Mouse (Mus musculus) MEL (cell line): ENCODE data around the gene Bag6. TPM values are rescaled to one million over a fixed set of nuclear protein-coding genes. Genes with fewer than 3 reads are reported as not detected.

Experiments
- DNase-seq: peaks from one replicate; pipeline ENCODE4 v3.0.0; 2011; ENCODE audit warnings: low read depth, low spot score
- H3K27ac ChIP-seq: 2 replicates; pipeline ENCODE4 v1.5.1; 2012; ENCODE audit warnings: low read depth, mild to moderate bottlenecking, control low read depth, low read length, moderate library complexity; ENCODE audit not compliant: control insufficient read depth
- H3K27me3 ChIP-seq, 2 experiments: fragments of 150-350 bp in 1 of 2; sonication (generic) in 1 of 2; 2 replicates each; pipeline ENCODE4 v1.6.1; 2012; ENCODE audit warnings: low read length in 2 of 2, mild to moderate bottlenecking in 2 of 2, improper control_type of control experiment in 1 of 2, moderate library complexity in 1 of 2; ENCODE audit not compliant: insufficient read depth in 2 of 2, control insufficient read depth in 1 of 2
- H3K36me3 ChIP-seq, 2 experiments: 2 replicates each; pipeline ENCODE4 v1.6.1; 2012 to 2014; ENCODE audit warnings: low read length in 2 of 2, improper control_type of control experiment in 1 of 2, inconsistent platforms in 1 of 2, mild to moderate bottlenecking in 1 of 2; ENCODE audit not compliant: insufficient read depth in 2 of 2, control insufficient read depth in 1 of 2
- H3K4me1 ChIP-seq, 2 experiments: fragments of 150-350 bp in 1 of 2; sonication (generic) in 1 of 2; 2 replicates each; pipeline ENCODE4 v1.6.1; 2012; ENCODE audit warnings: low read length in 2 of 2, improper control_type of control experiment in 1 of 2, mild to moderate bottlenecking in 1 of 2; ENCODE audit not compliant: insufficient read depth in 2 of 2, control insufficient read depth in 1 of 2
- H3K4me3 ChIP-seq, 2 experiments: fragments of 150-350 bp in 1 of 2; sonication (generic) in 1 of 2; 2 replicates each; pipeline ENCODE4 v1.5.1; 2012; ENCODE audit warnings: low read depth in 2 of 2, low read length in 2 of 2, mild to moderate bottlenecking in 2 of 2, moderate library complexity in 2 of 2, control low read depth in 1 of 2, improper control_type of control experiment in 1 of 2; ENCODE audit not compliant: control insufficient read depth in 1 of 2, insufficient read depth in 1 of 2
- H3K79me2 ChIP-seq: 2 replicates; pipeline ENCODE4 v1.6.1; 2012; ENCODE audit warnings: mild to moderate bottlenecking, low read length, moderate library complexity; ENCODE audit not compliant: control insufficient read depth, poor library complexity, insufficient read depth
- H3K9ac ChIP-seq: 2 replicates; pipeline ENCODE4 v1.6.1; 2012; ENCODE audit warnings: low read depth, mild to moderate bottlenecking, control low read depth, low read length, moderate library complexity; ENCODE audit not compliant: control insufficient read depth, poor library complexity, severe bottlenecking
- H3K9me3 ChIP-seq: fragments of 150-350 bp; sonication (generic); replicated peaks from 2 replicates; pipeline ENCODE4 v1.6.1; 2012; ENCODE audit warnings: mild to moderate bottlenecking, low read length, improper control_type of control experiment, moderate library complexity; ENCODE audit not compliant: insufficient read depth
- BHLHE40 ChIP-seq: IDR thresholded peaks from 2 replicates; pipeline ENCODE4 v1.6.1; 2012; ENCODE audit warnings: low read depth, mild to moderate bottlenecking, inconsistent platforms, low read length, improper control_type of control experiment, borderline replicate concordance
- CHD1 ChIP-seq: IDR thresholded peaks from 2 replicates; pipeline ENCODE4 v1.6.1; 2012; ENCODE audit warnings: low read depth, mild to moderate bottlenecking, inconsistent platforms, low read length, improper control_type of control experiment
- CHD2 ChIP-seq: IDR thresholded peaks from 2 replicates; pipeline ENCODE4 v1.6.1; 2011; ENCODE audit warnings: low read length, improper control_type of control experiment
- CTCF ChIP-seq, 3 experiments: IDR thresholded peaks in 2 of 3; conservative IDR thresholded peaks in 1 of 3; 2 replicates each; pipeline ENCODE4 v1.5.1; 2011 to 2012; ENCODE audit warnings: low read length in 3 of 3, low read depth in 2 of 3, mild to moderate bottlenecking in 2 of 3, improper control_type of control experiment in 1 of 3, inconsistent platforms in 1 of 3, mixed read lengths in 1 of 3, moderate library complexity in 1 of 3; ENCODE audit not compliant: control insufficient read depth in 1 of 3, insufficient read depth in 1 of 3, poor library complexity in 1 of 3, severe bottlenecking in 1 of 3
- EP300 ChIP-seq, 2 experiments: IDR thresholded peaks; 2 replicates each; pipeline ENCODE4 v1.6.1; 2011; ENCODE audit warnings: improper control_type of control experiment in 2 of 2, low read length in 2 of 2, low read depth in 1 of 2, mild to moderate bottlenecking in 1 of 2
- ETS1 ChIP-seq: IDR thresholded peaks from 2 replicates; pipeline ENCODE4 v1.6.1; 2012; ENCODE audit warnings: low read depth, mild to moderate bottlenecking, inconsistent platforms, low read length, improper control_type of control experiment, moderate library complexity
- GATA1 ChIP-seq: IDR thresholded peaks from 2 replicates; pipeline ENCODE4 v1.6.1; 2011; ENCODE audit warnings: low read depth, low read length, improper control_type of control experiment
- HCFC1 ChIP-seq: IDR thresholded peaks from 2 replicates; pipeline ENCODE4 v1.6.1; 2012; ENCODE audit warnings: low read depth, mild to moderate bottlenecking, inconsistent platforms, low read length, improper control_type of control experiment, moderate library complexity
- JUND ChIP-seq: IDR thresholded peaks from 2 replicates; pipeline ENCODE4 v1.6.1; 2011; ENCODE audit warnings: low read depth, mild to moderate bottlenecking, improper control_type of control experiment, low read length
- KAT2A ChIP-seq: conservative IDR thresholded peaks from 2 replicates; pipeline ENCODE4 v1.6.1; 2012; ENCODE audit warnings: low read depth, low read length, improper control_type of control experiment, inconsistent platforms
- MAFK ChIP-seq: IDR thresholded peaks from 2 replicates; pipeline ENCODE4 v1.6.1; 2011; ENCODE audit warnings: low read depth, mild to moderate bottlenecking, low read length, improper control_type of control experiment, borderline replicate concordance
- MAZ ChIP-seq: IDR thresholded peaks from 2 replicates; pipeline ENCODE4 v1.6.1; 2012; ENCODE audit warnings: low read depth, mild to moderate bottlenecking, inconsistent platforms, low read length, improper control_type of control experiment
- MEF2A ChIP-seq: IDR thresholded peaks from 2 replicates; pipeline ENCODE4 v1.6.1; 2014; ENCODE audit warnings: low read depth, mild to moderate bottlenecking, inconsistent platforms, low read length, improper control_type of control experiment; ENCODE audit not compliant: poor library complexity, insufficient replicate concordance, severe bottlenecking; ENCODE audit errors: extremely low read depth
- MXI1 ChIP-seq: IDR thresholded peaks from 2 replicates; pipeline ENCODE4 v1.6.1; 2011; ENCODE audit warnings: mild to moderate bottlenecking, low read depth, low read length, improper control_type of control experiment
- MYB ChIP-seq: IDR thresholded peaks from 2 replicates; pipeline ENCODE4 v1.6.1; 2011; ENCODE audit warnings: mild to moderate bottlenecking, low read depth, low read length, improper control_type of control experiment
- MYC ChIP-seq: IDR thresholded peaks from 2 replicates; pipeline ENCODE4 v1.6.1; 2011; ENCODE audit warnings: low read depth, mild to moderate bottlenecking, low read length, improper control_type of control experiment, moderate library complexity
- NELFE ChIP-seq: IDR thresholded peaks from 2 replicates; pipeline ENCODE4 v1.6.1; 2011; ENCODE audit warnings: low read depth, low read length, improper control_type of control experiment
- NRF1 ChIP-seq: IDR thresholded peaks from 2 replicates; pipeline ENCODE4 v1.6.1; 2014; ENCODE audit warnings: low read depth, mild to moderate bottlenecking, inconsistent platforms, low read length, improper control_type of control experiment, moderate library complexity; ENCODE audit not compliant: poor library complexity, insufficient read depth, severe bottlenecking
- POLR2A ChIP-seq, 2 experiments: IDR thresholded peaks; 2 replicates each; pipeline ENCODE4 v1.6.1; 2011 to 2012; ENCODE audit warnings: low read length in 2 of 2, mild to moderate bottlenecking in 2 of 2, control low read depth in 1 of 2, improper control_type of control experiment in 1 of 2, low read depth in 1 of 2, moderate library complexity in 1 of 2; ENCODE audit not compliant: control insufficient read depth in 1 of 2, insufficient read depth in 1 of 2, poor library complexity in 1 of 2
- POLR2AphosphoS5 ChIP-seq: IDR thresholded peaks from 2 replicates; pipeline ENCODE4 v1.6.1; 2012; ENCODE audit warnings: low read depth, borderline replicate concordance, mild to moderate bottlenecking, inconsistent platforms, low read length, moderate library complexity, mixed read lengths
- RCOR1 ChIP-seq: IDR thresholded peaks from 2 replicates; pipeline ENCODE4 v1.6.1; 2012; ENCODE audit warnings: low read depth, mild to moderate bottlenecking, inconsistent platforms, low read length, improper control_type of control experiment
- SIN3A ChIP-seq: IDR thresholded peaks from 2 replicates; pipeline ENCODE4 v1.6.1; 2012; ENCODE audit warnings: low read length, improper control_type of control experiment, inconsistent platforms
- SMC3 ChIP-seq: IDR thresholded peaks from 2 replicates; pipeline ENCODE4 v1.6.1; 2011; ENCODE audit warnings: low read depth, low read length, improper control_type of control experiment
- TBP ChIP-seq: IDR thresholded peaks from 2 replicates; pipeline ENCODE4 v1.8.0; 2011; ENCODE audit warnings: low read depth, low read length, improper control_type of control experiment
- UBTF ChIP-seq: IDR thresholded peaks from 2 replicates; pipeline ENCODE4 v1.6.1; 2012; ENCODE audit warnings: low read depth, mild to moderate bottlenecking, inconsistent platforms, low read length, improper control_type of control experiment, moderate library complexity, borderline replicate concordance; ENCODE audit not compliant: insufficient read depth
- USF2 ChIP-seq, 2 experiments: IDR thresholded peaks; 2 replicates each; pipeline ENCODE4 v1.6.1; 2011 to 2012; ENCODE audit warnings: improper control_type of control experiment in 2 of 2, low read length in 2 of 2, borderline replicate concordance in 1 of 2, inconsistent platforms in 1 of 2, low read depth in 1 of 2, mild to moderate bottlenecking in 1 of 2; ENCODE audit not compliant: insufficient read depth in 1 of 2
- ZKSCAN1 ChIP-seq: IDR thresholded peaks from 2 replicates; pipeline ENCODE4 v1.6.1; 2012; ENCODE audit warnings: low read depth, mild to moderate bottlenecking, inconsistent platforms, low read length, improper control_type of control experiment, moderate library complexity
- ZMIZ1 ChIP-seq: IDR thresholded peaks from 2 replicates; pipeline ENCODE4 v1.6.1; 2012; ENCODE audit warnings: low read depth, mild to moderate bottlenecking, inconsistent platforms, low read length, improper control_type of control experiment, moderate library complexity
- ZNF384 ChIP-seq: IDR thresholded peaks from 2 replicates; pipeline ENCODE4 v1.6.1; 2012; ENCODE audit warnings: low read depth, mild to moderate bottlenecking, inconsistent platforms, low read length, improper control_type of control experiment
- polyA plus RNA-seq, 2 experiments: library from polyadenylated mRNA; stranded (reverse) in 1 of 2; unstranded in 1 of 2; fragments of >175 nt in 1 of 2; fragments of >200 nt in 1 of 2; gene quantifications; 2 replicates each; pipeline versions ENCODE4 v1.2.1 to v1.2.4; 2012; ENCODE audit warnings: low replicate concordance in 2 of 2, low read depth in 1 of 2; ENCODE audit not compliant: insufficient read length in 2 of 2, insufficient read depth in 1 of 2, missing spikeins in 1 of 2
- total RNA-seq: library from RNA; depleted of rRNA; stranded (reverse); fragments of 300-350 nt; gene quantifications from 2 replicates; pipeline ENCODE4 v1.2.3, GENCODE M21; 2012

The Bag6 gene
- total and polyA plus RNA-seq, 3 experiments: 102 to 283 TPM; not detected in 1

- H3K4me3 ChIP-seq: no peak overlapping the region
- H3K79me2 ChIP-seq: peaks cover 22% of the 10 kb centered on the region
- H3K36me3 ChIP-seq: peaks cover under 1 to 15% of the 10 kb centered on the region in 2 experiments; a peak in 2 of 4 replicates
- no peak for DNase-seq
- peaks cover 5 to 15% of the 10 kb centered on the region in 2 experiments; a peak in 3 of 4 replicates for H3K4me1 ChIP-seq
- no peak overlapping the region for H3K9ac ChIP-seq
- H3K27me3 ChIP-seq: no peaks in the 10 kb centered on the region
- no peak for TF ChIP-seq TBP
- no peak for TF ChIP-seq JUND
- TF ChIP-seq ETS1: no peak
- no peak for TF ChIP-seq SIN3A
- TF ChIP-seq MXI1: no peak
- no peak for TF ChIP-seq NELFE
- no peak overlapping the region for H3K27ac ChIP-seq
- H3K9me3 ChIP-seq: no peaks in the 10 kb centered on the region
Measured at GRCm38 (mm10) chr17:35167794-35168193, 32.8 kb downstream of the Bag6 start.

GRCm38 (mm10) chr17:35168541-35169207 is 33.7 kb downstream of the Bag6 start:
- DNase-seq: peak; percentile 89
- no peaks in the 10 kb centered on the region for H3K9me3 ChIP-seq
- H3K36me3 ChIP-seq: peaks cover 0 to 9% of the 10 kb centered on the region in 2 experiments; a peak in 2 of 4 replicates
- H3K9ac ChIP-seq: no peak overlapping the region
- H3K4me3 ChIP-seq: no peak overlapping the region
- H3K4me1 ChIP-seq: peaks cover 6 to 23% of the 10 kb centered on the region in 2 experiments
- peaks cover 13% of the 10 kb centered on the region for H3K79me2 ChIP-seq
- no peaks in the 10 kb centered on the region for H3K27me3 ChIP-seq
- no peak overlapping the region for H3K27ac ChIP-seq
- TF ChIP-seq MXI1: no peak
- TF ChIP-seq MYB: no peak
- no peak for TF ChIP-seq ZMIZ1
- TF ChIP-seq TBP: no peak
- TF ChIP-seq UBTF: no peak
- TF ChIP-seq POLR2AphosphoS5: no peak
- TF ChIP-seq ZKSCAN1: peak; percentile 47; the same call in 1 of the 2 replicates
- TF ChIP-seq POLR2A (IDR thresholded peaks at IDR 0.05; ENCODE audit: control insufficient read depth in 1 of 2, insufficient read depth in 1 of 2, low read depth in 1 of 2, low read length in 2 of 2, poor library complexity in 1 of 2): no peak
- TF ChIP-seq MAFK: no peak
- TF ChIP-seq HCFC1: peak; percentile 61
- no peak for TF ChIP-seq EP300 (IDR thresholded peaks at IDR 0.05; ENCODE audit: low read depth in 1 of 2, low read length in 2 of 2)
- TF ChIP-seq SIN3A: peak; percentile 68; the same call in 1 of the 2 replicates
- no peak for TF ChIP-seq KAT2A
- TF ChIP-seq ZNF384: peak; percentile 98
- TF ChIP-seq NELFE: no peak
- TF ChIP-seq BHLHE40: no peak
- TF ChIP-seq CHD2: no peak
- TF ChIP-seq MEF2A: no peak
- TF ChIP-seq RCOR1: no peak
- no peak for TF ChIP-seq NRF1
- TF ChIP-seq MYC: peak; percentile 66
- TF ChIP-seq CTCF (IDR thresholded peaks at IDR 0.05 in 2 of 3, conservative IDR thresholded peaks at IDR 0.05 in 1 of 3; ENCODE audit: control insufficient read depth in 1 of 3, insufficient read depth in 1 of 3, low read depth in 2 of 3, low read length in 3 of 3, poor library complexity in 1 of 3, severe bottlenecking in 1 of 3): peak; percentile 53 to 85 (median 61)
- peak; percentile 15; the same call in 1 of the 2 replicates for TF ChIP-seq JUND
- TF ChIP-seq CHD1: no peak
- 0 out of 2 replicates have a peak, but pooled peaks have one; percentile 43 for TF ChIP-seq MAZ
- no peak for TF ChIP-seq ETS1
- no peak for TF ChIP-seq GATA1
- no peak for TF ChIP-seq USF2 (IDR thresholded peaks at IDR 0.05; ENCODE audit: borderline replicate concordance in 1 of 2, insufficient read depth in 1 of 2, low read depth in 1 of 2, low read length in 2 of 2)
- TF ChIP-seq SMC3: peak; percentile 90
